Mouse (Mus musculus) megakaryocyte, embryonic 14.5 days (primary cell): ENCODE results near the gene Setd6.

Experiments used
- FLI1 ChIP-seq: IDR thresholded peaks from 2 replicates; pipeline ENCODE4 v1.6.1; 2012; ENCODE audit warnings: low read length, inconsistent platforms, mixed read lengths
- GATA1 ChIP-seq: IDR thresholded peaks from 3 replicates; pipeline ENCODE4 v1.6.1; 2012; ENCODE audit warnings: mixed read lengths, low read length, inconsistent platforms, borderline replicate concordance

- TF ChIP-seq GATA1 (no peak), FLI1 (no peak)
Observed at GRCm38 (mm10) chr8:95671861-95672260, 43.8 kb upstream of the Setd6 start.
